Mouse (Mus musculus) hindbrain, postnatal 0 days (tissue): ENCODE results near the gene Iffo1. TPM values are rescaled to one million over a fixed set of nuclear protein-coding genes. Genes with fewer than 3 reads are reported as not detected.
A peak's percentile ranks its signal among the peaks of the same experiment; 100 is the strongest.

Experiments
- ATAC-seq: fragments of 200-750 bp; cut with Nextera tagmentation; 2 replicates; pipeline ENCODE4 v1.8.0; 2017; ENCODE audit warnings: mild to moderate bottlenecking, moderate TSS enrichment, moderate library complexity
- DNase-seq: peaks from one replicate; pipeline ENCODE4 v3.0.0-alpha.2; 2015; ENCODE audit warnings: low spot score
- H3K27ac ChIP-seq: fragments of 300-500 bp; sonication (generic); 2 replicates; pipeline ENCODE4 v1.5.1; 2014; ENCODE audit warnings: mild to moderate bottlenecking
- H3K27me3 ChIP-seq: fragments of 300-500 bp; sonication (generic); 2 replicates; pipeline ENCODE4 v1.6.1; 2014; ENCODE audit warnings: low read length, mixed read lengths; ENCODE audit not compliant: insufficient read depth
- H3K36me3 ChIP-seq: fragments of 300-500 bp; sonication (generic); 2 replicates; pipeline ENCODE4 v1.6.1; 2014; ENCODE audit warnings: low read length, mixed read lengths; ENCODE audit not compliant: insufficient read depth
- H3K4me1 ChIP-seq: fragments of 300-500 bp; sonication (generic); 2 replicates; pipeline ENCODE4 v1.6.1; 2014; ENCODE audit warnings: antibody characterized with exemption, low read length, mixed read lengths; ENCODE audit not compliant: insufficient read depth
- H3K4me2 ChIP-seq: fragments of 300-500 bp; sonication (generic); 2 replicates; pipeline ENCODE4 v1.6.1; 2014; ENCODE audit warnings: low read depth, mild to moderate bottlenecking, low read length, moderate library complexity, mixed read lengths
- H3K4me3 ChIP-seq: fragments of 300-500 bp; sonication (generic); 2 replicates; pipeline ENCODE4 v1.5.1; 2014; ENCODE audit warnings: low read length
- H3K9ac ChIP-seq: fragments of 300-500 bp; sonication (generic); replicated peaks from 2 replicates; pipeline ENCODE4 v1.6.1; 2014; ENCODE audit warnings: mild to moderate bottlenecking, low read length, moderate library complexity, mixed read lengths
- H3K9me3 ChIP-seq: fragments of 300-500 bp; sonication (generic); 2 replicates; pipeline ENCODE4 v1.6.1; 2016; ENCODE audit warnings: low read length, mixed read lengths
- CTCF ChIP-seq: IDR thresholded peaks from 2 replicates; pipeline ENCODE4 v1.5.1; 2016; ENCODE audit warnings: antibody characterized with exemption, control low read depth, low read depth
- WGBS: fragments of 180-500 bp; shearing (Covaris S2); extraction: QIAGEN DNeasy Blood & Tissue Kit; methylation state at CpG from one replicate; pipeline ENCODE4 v1.1.7; 2014; 5-methylcytosine and 5-hydroxymethylcytosine counted together
- polyA plus RNA-seq: library from polyadenylated mRNA; unstranded; fragments of >200 nt; fragmentation: Nextera tagmentation; extraction: Ambion mirVana; gene quantifications from 2 replicates; pipeline ENCODE4 v1.2.1, GENCODE M21; 2015
- total RNA-seq: library from RNA; depleted of rRNA; stranded (reverse); fragments of >200 nt; gene quantifications from 2 replicates; pipeline ENCODE4 v1.2.3, GENCODE M21; 2014

Gene Iffo1
- total and polyA plus RNA-seq, 2 experiments from 2014 or later: 20.3 to 30.5 TPM

- WGBS: 6% methylated on average over 20 of the region's 20 CpGs
- Histone ChIP-seq H3K4me3 (peak overlapping the region; percentile 65), H3K4me2 (peak overlapping the region; percentile 77), H3K27me3 (no peaks in the 10 kb centered on the region), H3K4me1 (peaks cover 23% of the 10 kb centered on the region; the same call in 1 of the 2 replicates), H3K9ac (peak overlapping the region; percentile 78), H3K36me3 (peaks cover 26% of the 10 kb centered on the region; the same call in 1 of the 2 replicates), H3K9me3 (no peaks in the 10 kb centered on the region), H3K27ac (peak overlapping the region; percentile 90)
- no peak for TF ChIP-seq CTCF
- ATAC-seq (no peak), DNase-seq (peak; percentile 55)
Measured at GRCm38 (mm10) chr6:125163801-125164657, 19.0 kb downstream of the Iffo1 start.

DNA sequence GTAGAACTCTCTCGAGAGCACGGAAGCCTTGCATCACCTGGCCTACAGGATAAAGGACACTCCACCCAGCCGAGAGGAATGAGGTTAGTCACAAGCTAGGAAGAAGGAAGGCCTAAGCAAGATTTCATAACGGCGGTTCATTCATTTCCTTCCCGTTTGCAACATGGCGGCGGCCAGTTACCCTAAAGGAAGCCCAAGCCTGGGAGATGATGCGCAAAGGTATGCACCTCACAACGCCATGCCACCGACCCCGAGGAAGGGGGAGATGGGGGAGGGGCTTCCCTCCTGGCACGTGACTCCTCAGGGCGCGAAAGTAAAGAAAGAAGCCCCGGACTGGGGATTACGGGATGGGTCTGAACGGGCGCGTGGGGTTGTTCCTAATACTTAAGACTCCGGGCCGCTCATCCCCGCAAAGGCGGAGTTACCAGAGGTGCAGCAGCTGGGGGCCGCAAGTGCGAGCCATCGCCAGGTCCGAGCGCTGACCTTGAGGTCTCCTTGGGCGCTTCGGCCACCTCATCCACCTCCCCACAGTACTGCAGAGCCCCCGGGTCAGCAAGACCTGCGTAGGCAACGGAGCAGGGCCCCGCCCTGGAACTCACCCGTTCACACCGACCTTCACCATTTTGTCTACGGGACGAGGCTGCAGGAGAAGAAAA, 19.8 kb downstream of the Iffo1 start:
- Histone ChIP-seq H3K4me3 (peak overlapping the region; percentile 65), H3K4me1 (peaks cover 23% of the 10 kb centered on the region; the same call in 1 of the 2 replicates), H3K9ac (peak overlapping the region; percentile 78), H3K27me3 (no peaks in the 10 kb centered on the region), H3K27ac (peak overlapping the region; percentile 90), H3K9me3 (no peaks in the 10 kb centered on the region), H3K36me3 (peaks cover 32% of the 10 kb centered on the region; the same call in 1 of the 2 replicates), H3K4me2 (peak overlapping the region; percentile 77)
- WGBS: under 1% methylated on average over 39 of the region's 39 CpGs
- no peak for TF ChIP-seq CTCF
- DNase-seq (peak; percentile 84), ATAC-seq (peak; percentile 38)

- under 1% methylated on average over 35 of the region's 36 CpGs for WGBS
- Histone ChIP-seq H3K9ac (peak overlapping the region; percentile 78), H3K27ac (peak overlapping the region; percentile 90), H3K4me3 (peak overlapping the region; percentile 65), H3K27me3 (no peaks in the 10 kb centered on the region), H3K4me2 (peak overlapping the region; percentile 77), H3K4me1 (peaks cover 23% of the 10 kb centered on the region; the same call in 1 of the 2 replicates), H3K36me3 (peaks cover 32% of the 10 kb centered on the region; the same call in 1 of the 2 replicates), H3K9me3 (no peaks in the 10 kb centered on the region)
- no peak for TF ChIP-seq CTCF
- peak; percentile 93 for ATAC-seq
- DNase-seq: peak; percentile 97
Measured at GRCm38 (mm10) chr6:125165328-125165891, 20.4 kb downstream of the Iffo1 start.

DNA sequence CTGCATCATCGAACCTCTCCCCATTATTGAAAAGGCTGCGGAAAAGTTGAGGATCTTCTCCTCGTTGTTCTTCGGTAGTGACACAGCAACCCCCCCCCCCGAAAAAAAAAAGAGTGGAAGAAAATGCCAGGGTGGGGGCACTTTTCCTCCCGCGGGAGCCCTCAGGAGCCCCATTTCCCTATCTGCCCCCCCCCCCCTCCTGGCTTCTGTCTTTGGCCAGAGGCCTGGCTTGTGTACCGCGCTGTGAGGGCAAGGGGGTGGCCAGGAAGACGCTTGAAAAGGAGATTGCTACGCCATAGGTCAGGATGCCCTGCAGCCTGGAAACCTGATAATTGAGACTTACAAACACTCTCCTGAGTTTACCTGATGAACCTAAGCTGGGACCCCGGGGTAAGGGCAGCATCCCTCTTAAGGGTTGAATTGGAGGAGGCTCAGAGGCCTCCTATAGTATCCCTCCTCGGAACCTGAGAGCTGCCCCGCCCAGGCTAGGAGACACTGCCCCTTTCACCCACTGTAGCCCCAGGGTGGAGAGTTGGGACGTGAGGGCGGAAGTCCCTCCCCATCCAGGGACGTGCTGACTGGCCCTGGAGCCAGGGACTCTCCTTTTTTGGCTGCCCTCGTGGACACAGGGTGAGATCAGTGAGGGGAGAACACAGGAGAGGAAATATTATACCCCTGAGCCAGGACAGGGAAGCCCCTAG, 21.2 kb downstream of the Iffo1 start, which contains the start of gene Gapdh:
Gene Gapdh, minus strand, starts transcription at position 417 of the 701 bp plus-strand sequence.
- Histone ChIP-seq H3K36me3 (peaks cover 33% of the 10 kb centered on the region), H3K4me3 (peak within 1 kb of the TSS; percentile 65), H3K9ac (peak within 1 kb of the TSS; percentile 78), H3K4me2 (peak within 1 kb of the TSS; percentile 77), H3K27me3 (no peaks in the 10 kb centered on the region), H3K9me3 (no peaks in the 10 kb centered on the region), H3K27ac (peak within 1 kb of the TSS; percentile 90), H3K4me1 (peaks cover 23% of the 10 kb centered on the region; the same call in 1 of the 2 replicates)
- DNase-seq (peak; percentile 71), ATAC-seq (peak; percentile 19)
- no peak for TF ChIP-seq CTCF
- WGBS: under 1% methylated on average over 17 of the region's 18 CpGs

- Histone ChIP-seq H3K4me1 (peaks cover 23% of the 10 kb centered on the region; the same call in 1 of the 2 replicates), H3K4me3 (0 out of 2 replicates have a peak overlapping the region, but pooled peaks have one; percentile 65), H3K4me2 (peak overlapping the region; percentile 77), H3K36me3 (peaks cover 37% of the 10 kb centered on the region), H3K27me3 (no peaks in the 10 kb centered on the region), H3K9ac (peak overlapping the region; percentile 78), H3K27ac (peak overlapping the region; percentile 90), H3K9me3 (no peaks in the 10 kb centered on the region)
- TF ChIP-seq CTCF: no peak
- 16% methylated on average over 10 of the region's 10 CpGs for WGBS
- DNase-seq (peak; percentile 49), ATAC-seq (peak; percentile 15; the same call in 1 of the 2 replicates)
Measured at GRCm38 (mm10) chr6:125166861-125167650, 22.0 kb downstream of the Iffo1 start.
